In the genomic region with DNA sequence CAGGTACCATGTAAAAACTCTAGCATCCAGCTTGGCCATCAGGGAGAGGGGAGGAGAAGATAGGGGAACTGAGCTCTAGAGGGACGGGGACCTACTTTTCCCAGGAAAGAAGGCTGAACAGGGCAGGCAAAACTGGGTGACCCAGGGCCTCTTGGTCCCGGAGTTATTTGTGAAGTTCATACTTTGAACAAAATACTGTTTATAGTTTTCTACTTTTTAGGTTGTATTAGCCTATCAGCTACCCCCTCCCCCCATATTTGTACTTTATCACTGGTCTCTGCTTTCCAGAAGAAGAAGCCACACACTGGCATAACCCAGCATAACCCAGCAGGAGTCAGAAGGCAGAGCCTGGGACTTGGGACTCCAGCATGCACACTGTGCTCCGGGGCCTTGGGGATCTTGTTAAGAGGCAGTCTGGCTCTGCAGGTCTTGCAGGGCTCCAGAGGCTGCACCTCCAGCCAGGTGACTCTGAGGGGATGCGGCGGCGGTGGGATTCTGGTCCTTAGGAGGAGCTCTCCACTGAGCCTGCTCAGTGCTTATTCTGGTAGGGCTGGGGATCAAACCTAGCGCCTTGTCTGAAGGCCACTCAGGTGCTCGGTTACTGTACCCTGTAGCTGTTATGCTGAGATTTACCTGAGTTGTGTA, we compare ENCODE assay signal across 19 mouse cellular contexts. TPM values are rescaled to one million over a fixed set of nuclear protein-coding genes. Genes with fewer than 3 reads are reported as not detected.
"Had no signal": no experiment of that assay in that cellular context is flagged by ENCODE, and none has a peak within 500 bp of the region (broad histone marks: within the 10 kb centered on the region; RNA-seq: fewer than 3 reads in every experiment).

No protein-coding gene starts in this region.

- H3K4me2 ChIP-seq: limb, embryonic 12.5 days; lung, embryonic 15.5 days; midbrain, embryonic 12.5 days had no signal

- H3K9me3 ChIP-seq: lung, embryonic 15.5 days had no signal

- H3K4me1 ChIP-seq: lung, embryonic 15.5 days had no signal

- H3K9ac ChIP-seq: limb, embryonic 12.5 days; lung, embryonic 15.5 days; midbrain, embryonic 12.5 days had no signal

- H3K36me3 ChIP-seq: limb, embryonic 12.5 days; lung, embryonic 15.5 days; midbrain, embryonic 12.5 days had no signal

- ATAC-seq: intestine, postnatal 0 days had no signal

- DNase-seq: kidney, adult 9 months; kidney, postnatal 4 days; lung, postnatal 14 days; right cerebral cortex, postnatal 25 days; thymus, postnatal 4 days had no signal

- H3K27ac ChIP-seq: kidney, postnatal 0 days; layer of hippocampus, adult 2 months; limb, embryonic 12.5 days; lung, embryonic 15.5 days; macrophage; midbrain, embryonic 12.5 days had no signal

- H3K27me3 ChIP-seq: limb, embryonic 12.5 days; lung, embryonic 15.5 days; midbrain, embryonic 12.5 days had no signal

- H3K4me3 ChIP-seq: layer of hippocampus, adult 2 months; limb, embryonic 12.5 days; lung, embryonic 15.5 days; megakaryocyte, embryonic 14.5 days; midbrain, embryonic 12.5 days had no signal

RNA-seq across cellular contexts. Expression of a gene that starts 35.6 kb away (rescaled TPM):
- total RNA-seq: layer of hippocampus, adult 2 months; layer of hippocampus, postnatal 10 days; left cerebral cortex, postnatal 36 days; liver, adult 2 months had no signal
- polyA plus RNA-seq: liver, adult 2 months; liver, embryonic 16.5 days; macrophage; midbrain, postnatal 0 days; neural tube, embryonic 14.5 days had no signal
